Mouse (Mus musculus) liver, adult 2 months (tissue): ENCODE measurements around the gene Wdr54.

Experiments used
- CTCF ChIP-seq: fragments of 200-500 bp; IDR thresholded peaks from 2 replicates; pipeline ENCODE4 v1.5.1; 2011; ENCODE audit warnings: low read depth, low read length, control low read depth
- POLR2A ChIP-seq: fragments of 200-500 bp; IDR thresholded peaks from 2 replicates; pipeline ENCODE4 v1.6.1; 2011; ENCODE audit warnings: low read length, control low read depth; ENCODE audit not compliant: insufficient read depth; ENCODE audit errors: extremely low read depth

DNA sequence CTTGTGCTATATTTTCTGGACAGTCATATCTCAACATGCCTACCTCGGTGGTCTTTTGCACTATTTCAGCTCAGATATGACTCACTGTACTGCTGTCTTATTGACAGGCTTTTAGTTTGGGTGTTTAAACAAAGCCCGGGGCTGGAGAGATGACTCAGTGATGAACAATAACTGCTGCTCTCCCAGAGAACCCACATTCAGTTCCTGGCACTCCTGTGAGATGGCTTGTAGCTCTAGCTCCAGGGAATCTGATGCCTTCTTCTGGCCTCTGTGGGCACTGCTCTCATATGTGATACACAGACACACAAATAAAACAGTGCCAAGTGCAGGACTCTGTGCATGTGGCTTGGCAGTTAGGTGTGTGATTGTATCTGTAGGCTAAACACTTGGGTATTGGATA is 11.0 kb downstream of the Wdr54 start:
- TF ChIP-seq CTCF (no peak), POLR2A (no peak)
